Mouse (Mus musculus): Measurements from ENCODE around the gene Gm28053.

Gene Gm28053

DNA sequence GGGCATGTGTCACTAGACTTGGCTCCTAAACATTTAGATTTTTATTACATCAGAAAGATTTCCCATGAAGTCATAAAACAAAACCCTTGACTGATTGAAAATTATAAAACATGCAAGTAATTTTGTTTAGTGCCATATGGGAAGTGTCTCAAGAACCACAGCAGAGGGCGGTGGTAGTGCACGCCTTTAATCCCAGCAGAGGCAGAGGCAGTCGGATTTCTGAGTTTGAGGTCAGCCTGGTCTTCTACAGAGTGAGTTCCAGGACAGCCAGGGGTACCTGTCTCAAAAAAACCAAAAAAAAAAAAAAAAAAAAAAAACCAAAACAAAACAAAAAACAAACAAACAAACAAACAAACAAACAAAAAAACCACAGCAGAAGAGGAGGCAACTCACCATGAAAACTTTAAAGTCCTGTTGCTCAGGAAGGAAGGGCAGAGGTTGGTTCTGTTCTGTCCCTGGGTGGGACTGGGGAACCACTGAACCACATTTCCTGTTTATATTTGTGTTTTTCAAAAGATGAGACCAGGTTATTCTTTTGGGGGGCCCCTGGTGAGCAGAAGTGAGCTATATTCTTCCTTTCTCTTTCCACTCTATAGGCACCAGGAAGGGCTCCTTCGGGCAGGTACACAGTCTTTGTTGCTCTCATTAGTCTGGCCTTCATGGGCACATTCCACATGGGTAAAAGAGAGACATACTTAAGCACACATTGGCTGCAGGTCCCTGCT lies 21.4 kb upstream of the Gm28053 start:
- no peak for DNase-seq

DNA sequence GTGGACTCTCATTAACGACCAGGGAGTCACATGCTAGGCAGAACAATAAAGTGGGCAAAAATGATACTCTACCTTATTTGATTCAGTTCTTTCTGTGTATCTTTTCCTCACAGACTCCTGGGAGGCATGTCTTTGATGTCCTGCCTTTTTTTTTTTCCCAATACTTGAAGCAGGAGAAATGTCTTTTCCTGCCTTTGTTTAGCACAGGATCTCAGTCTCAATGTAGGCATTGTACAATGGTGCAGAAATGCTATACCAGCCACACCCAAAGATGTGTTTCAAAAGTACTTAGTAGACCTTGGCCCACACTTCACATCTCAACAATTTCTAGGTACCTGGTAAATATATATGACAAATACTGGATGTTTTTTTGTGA lies 20.9 kb upstream of the Gm28053 start:
- no peak for DNase-seq

DNA sequence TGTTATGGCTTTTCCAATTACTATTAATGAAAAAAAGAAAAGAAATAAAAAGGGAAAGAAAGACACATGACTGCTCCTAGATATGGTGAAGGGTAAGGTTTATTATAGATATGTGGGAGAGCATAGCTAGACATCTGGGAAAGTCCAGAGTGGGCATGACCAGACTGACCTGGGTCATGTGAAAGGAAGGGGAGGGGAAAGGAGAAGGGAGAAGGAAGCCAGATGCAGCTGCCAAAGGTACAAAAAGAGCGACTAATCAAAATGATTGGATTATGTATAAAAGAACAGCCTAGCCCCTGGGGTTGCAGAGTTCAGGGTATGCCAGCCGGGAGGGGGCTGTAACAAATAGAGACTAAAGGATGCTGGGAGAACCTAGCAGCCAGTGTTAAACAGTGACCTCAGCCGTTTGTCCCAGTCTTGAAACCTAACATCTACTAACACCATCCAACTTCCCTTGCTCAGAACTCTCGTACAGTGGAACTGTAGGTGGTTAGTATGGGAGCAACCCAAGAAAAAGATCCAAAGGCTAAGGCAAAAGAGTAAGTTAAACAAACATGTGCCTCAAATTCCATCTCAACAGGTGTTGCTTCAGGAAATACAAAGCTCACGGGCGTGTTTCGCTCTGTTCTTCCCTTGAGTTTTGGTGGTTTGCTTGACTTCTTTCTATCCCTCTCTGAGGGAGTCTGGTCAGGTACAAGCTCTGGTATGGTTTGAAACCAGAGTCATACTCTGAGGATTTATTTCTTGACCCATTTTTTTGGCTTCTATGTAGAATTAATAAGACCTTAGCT lies 20.1 kb upstream of the Gm28053 start:
- no peak for DNase-seq

DNA sequence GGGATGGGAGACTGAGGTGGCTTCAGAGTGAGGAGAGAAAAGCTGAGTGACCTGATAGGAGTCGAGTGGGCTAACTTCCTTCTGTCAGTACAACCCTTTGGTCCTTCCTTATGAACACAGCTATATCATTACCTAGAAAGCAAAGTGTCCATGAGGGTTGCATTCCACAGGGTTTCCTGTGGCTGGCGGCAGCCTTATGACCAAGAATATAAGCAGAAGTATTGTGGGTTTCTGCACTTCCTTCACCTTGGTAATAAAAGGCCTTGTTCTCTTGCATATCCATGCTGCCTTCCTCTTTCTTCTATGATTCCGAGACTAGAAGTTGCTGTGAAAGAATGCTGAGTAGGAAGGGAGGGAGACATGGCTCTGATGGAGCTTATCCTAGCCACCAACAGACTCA lies 19.5 kb upstream of the Gm28053 start:
- no peak for DNase-seq

DNA sequence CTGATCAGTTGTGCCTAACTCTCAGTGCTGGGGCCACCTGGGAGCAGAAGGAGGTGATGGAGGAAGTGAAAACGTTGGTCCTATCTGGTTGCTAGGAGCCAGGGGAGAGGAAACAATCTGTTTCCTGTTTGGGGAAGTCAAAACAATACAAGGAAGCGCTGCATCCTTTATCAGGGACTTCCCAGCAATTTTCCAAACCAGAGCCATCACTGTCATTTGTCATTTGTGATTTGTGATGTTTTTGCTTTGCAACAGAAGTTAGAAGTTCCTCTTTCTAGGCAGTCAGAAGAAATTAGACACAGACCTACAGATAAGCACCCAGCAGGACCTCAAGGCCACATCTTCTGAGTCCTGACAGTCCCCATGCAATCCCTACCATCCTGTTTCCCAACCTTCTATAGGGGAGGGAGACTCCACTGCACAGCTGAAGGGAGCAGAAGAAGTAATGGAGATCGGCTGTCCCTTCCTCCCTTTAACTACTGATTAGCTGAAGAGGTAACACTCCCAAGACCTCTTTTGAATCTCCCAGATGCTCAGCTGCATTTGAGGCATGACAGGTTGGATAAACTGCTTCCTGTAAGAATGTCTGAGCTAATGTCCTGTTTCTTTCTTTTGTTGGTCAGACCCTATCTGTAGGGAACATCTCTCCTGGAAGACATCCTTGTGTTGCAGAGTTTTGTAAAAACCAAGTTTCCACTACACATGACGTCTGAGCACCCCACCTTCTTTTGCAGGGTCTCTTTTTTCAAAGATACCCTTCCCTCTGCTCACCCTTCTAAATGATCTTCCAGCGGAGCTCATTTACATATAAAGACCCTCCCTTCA lies 17.9 kb upstream of the Gm28053 start:
- DNase-seq = no peak

DNA sequence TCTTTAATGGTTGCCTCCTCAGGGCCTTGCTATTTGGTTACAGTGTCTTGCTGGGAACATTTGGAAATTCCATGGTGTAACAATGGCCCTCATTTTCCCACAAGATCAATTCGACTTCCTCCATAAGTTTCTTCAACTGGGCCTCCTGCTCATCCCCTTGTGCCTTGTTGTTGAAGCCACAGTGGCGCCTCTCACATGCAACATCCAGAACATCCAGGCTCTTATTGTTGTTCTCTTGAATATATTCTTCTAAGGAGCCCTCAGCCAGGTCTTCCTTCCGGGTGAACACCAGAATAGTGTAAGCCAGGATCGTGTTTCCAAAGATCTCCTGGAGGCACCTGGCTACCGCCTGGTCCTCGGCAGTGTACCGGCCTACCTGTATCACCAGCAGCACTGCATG lies 16.3 kb upstream of the Gm28053 start:
- DNase-seq = no peak

DNA sequence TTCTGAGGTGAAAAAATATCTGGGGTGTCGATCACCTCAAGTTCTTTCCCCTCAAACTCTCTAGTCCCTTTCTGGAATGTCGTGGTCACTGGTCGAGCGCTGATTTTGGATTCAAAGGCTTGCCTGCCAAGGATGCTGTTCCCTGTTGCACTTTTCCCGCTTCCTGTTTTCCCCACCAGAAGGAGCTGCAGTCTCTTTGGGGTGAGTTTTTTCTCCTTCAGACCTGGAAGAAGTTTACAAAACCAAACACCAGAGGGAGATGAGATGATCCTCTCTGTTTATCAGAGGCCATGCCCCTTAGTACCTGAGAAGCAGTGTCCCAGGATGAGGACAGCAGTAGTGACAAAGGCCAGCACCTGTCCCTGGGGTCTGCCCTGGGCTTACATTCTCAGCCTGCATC lies 15.8 kb upstream of the Gm28053 start:
- no peak for DNase-seq

DNA sequence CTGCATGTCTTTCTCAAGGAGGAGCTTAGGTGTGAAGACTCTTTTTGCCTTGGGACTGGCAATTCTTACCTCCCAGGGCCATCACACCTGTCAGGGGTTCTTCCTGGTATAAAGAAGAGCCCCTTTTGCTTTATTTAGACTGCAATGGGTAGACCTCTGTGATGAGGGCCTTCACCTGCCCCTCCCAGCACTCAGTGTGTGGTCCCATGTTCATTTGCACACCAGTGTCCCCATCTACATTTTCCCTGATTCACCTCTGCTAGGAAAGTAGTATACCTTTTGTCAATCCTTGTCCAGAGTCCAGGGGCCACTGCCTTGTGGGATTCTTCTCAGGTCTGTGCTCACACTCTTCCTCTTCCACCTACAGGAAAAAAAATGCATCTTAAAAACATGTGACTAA lies 14.3 kb upstream of the Gm28053 start:
- no peak for DNase-seq

DNA sequence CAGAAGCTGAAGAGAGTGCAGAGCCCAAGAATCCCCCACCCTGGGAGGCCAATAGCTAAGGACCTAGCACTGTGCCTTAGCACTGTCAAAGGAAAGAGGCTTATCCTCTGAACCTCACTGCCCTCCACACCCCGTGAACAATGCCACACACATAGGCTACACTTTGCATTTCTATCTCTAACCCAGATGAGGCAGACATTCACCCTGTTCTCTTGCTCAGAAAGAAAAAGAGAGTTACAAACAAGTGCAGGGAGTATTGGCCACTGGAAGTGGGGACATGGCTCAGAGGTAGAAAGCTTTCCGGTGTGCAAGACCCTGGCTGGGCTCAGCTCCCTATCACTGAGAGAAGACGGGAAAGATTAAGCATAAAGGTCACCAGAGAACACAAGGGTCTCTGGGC lies 12.3 kb upstream of the Gm28053 start:
- DNase-seq = no peak

DNA sequence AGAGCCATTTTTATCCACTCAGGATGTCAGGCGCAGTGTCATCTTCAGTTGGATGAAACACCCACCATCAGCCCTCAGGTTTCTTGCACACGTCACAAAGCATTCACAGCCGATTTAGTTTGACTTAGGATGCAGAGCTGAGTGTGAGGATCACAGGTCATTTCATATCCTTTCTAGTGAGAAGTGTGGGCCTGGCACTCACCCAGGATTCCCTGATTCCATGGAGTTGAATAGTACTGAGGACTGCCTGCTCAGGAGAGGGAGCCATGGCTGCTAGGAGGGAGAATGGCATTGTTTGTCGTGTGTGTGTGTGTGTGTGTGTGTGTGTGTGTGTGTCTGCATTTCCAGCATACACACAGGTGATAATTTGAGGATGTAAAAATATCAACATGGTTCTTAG lies 1.9 kb downstream of the Gm28053 start:
- no peak for DNase-seq

DNA sequence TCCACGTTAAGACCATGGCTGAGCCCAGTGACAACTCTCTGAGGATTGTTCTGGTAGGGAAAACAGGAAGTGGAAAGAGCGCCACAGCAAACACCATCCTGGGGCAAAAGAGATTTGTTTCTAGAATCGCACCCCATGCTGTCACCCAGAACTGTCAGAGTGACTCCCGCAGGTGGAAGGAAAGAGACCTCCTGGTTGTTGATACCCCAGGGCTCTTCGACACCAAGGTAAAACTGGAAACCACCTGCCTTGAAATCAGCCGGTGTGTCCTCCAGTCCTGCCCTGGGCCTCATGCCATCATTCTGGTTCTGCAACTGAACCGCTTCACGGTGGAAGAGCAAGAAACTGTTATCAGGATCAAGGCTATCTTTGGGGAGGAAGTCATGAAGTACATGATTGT lies 5.1 kb downstream of the Gm28053 start:
- no peak for DNase-seq

DNA sequence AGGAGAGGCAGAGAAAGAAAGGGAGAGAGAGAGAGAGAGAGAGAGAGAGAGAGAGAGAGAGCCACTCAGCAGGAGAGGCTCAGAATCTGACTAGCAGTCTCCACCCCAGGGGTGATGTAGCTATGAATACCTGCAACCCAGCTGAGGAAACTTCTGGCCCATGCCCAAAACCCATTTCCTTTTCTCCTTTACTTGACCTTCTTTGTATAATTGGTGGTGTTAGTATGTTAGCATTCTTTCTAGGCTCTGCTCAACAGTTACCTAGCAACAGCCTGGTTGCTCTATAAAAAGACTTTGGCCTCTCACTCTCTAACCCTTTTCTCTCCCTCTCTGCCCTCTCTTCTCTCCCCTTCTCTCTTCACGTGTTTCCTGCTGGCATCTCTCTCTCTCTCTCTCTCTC lies 7.1 kb downstream of the Gm28053 start:
- DNase-seq = peak; percentile 18

DNA sequence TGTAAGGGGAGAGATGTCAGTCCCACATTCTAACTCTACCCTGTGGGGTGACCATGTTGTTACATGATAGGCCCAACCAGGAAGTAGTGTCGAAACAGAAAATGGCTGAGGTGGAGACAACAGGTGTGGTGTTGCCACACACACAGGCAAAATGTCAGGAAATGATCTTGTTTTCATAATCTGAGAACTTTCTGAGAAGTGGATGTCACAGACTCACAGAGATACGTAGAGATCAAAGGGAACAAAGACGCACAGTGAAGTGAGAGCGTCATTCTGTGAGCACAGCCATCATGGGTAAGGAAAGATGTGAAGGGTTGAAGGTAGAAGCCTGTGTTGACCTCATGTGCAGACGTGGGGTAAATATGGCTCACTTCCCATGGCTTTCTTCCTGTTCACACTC lies 9.4 kb downstream of the Gm28053 start:
- DNase-seq = no peak

DNA sequence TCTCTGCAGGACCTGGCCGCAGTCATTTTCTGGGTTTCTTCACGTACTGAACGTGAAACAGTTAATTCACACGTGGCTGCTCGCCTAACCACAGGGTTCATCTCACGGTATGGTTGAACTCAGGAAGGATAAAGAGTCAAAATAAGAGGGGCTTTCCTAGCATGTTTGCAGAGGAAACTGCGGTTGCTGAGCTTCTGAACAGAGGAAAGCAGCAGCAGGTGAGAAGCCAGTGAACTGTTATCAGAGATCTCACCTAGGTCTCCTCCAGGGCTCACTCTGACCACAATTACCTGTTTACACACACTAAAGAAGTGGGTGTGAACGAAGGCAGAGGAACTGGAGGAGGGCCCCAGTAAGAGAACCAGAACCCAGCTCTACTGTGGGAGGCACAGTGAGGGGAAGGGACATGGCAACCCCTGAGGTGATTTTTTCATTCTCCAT lies 14.5 kb downstream of the Gm28053 start:
- DNase-seq = no peak

DNA sequence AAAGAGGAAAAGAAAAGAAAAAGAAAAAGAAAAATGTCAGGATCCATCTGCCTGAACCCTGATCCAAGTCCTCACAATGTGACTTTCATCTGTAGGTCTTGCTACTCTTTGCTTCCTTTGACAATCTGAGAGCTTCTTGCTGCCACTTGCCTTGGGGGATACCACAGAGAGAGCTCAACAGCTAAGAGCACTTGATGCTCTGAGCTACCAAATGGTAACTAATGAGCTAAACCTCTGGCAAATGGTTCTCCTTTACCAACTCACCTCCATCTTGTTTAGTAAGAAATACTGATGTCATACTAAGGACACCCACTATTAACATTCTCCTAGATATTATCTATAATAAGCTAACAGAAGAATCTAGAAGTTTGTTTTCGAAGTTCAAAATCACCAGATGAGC lies 15.3 kb downstream of the Gm28053 start:
- DNase-seq = no peak

DNA sequence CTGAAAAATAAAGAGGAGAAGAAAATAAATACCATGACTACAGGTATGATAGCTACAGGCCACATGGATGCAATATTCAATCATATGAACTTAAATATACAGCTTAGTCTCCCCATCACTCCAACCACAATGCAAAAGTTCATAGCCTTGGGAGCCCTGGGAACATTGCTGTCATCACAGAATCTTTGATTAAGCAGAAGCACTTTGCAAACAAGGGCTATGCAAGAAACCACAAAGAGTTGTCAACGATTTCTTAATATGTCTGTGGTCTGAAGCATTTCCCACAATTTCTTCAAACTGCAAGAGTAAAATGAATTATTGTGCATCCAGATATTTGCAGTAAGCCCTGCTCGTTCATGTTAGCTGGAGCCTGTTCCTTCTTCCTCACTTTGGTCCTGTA lies 18.6 kb downstream of the Gm28053 start:
- DNase-seq = no peak

DNA sequence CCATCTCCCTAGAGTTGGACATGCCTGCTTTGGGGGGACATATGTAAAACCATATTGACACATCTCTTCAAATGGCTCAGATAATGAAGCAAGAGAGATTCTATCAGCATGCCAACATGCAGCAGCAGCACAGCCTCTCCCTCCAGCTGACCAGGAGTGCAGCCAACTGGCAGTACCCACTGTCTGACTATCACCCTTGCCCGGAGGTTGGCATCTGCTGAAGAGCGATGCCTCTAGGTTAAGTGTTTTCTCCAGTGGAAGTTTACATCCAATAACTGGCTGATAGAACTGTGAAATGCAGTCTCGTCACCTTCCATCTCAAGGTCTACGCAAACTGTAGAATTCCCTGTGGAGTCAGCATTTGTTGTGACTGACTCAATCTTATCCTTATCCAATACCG lies 19.3 kb downstream of the Gm28053 start:
- DNase-seq = no peak

DNA sequence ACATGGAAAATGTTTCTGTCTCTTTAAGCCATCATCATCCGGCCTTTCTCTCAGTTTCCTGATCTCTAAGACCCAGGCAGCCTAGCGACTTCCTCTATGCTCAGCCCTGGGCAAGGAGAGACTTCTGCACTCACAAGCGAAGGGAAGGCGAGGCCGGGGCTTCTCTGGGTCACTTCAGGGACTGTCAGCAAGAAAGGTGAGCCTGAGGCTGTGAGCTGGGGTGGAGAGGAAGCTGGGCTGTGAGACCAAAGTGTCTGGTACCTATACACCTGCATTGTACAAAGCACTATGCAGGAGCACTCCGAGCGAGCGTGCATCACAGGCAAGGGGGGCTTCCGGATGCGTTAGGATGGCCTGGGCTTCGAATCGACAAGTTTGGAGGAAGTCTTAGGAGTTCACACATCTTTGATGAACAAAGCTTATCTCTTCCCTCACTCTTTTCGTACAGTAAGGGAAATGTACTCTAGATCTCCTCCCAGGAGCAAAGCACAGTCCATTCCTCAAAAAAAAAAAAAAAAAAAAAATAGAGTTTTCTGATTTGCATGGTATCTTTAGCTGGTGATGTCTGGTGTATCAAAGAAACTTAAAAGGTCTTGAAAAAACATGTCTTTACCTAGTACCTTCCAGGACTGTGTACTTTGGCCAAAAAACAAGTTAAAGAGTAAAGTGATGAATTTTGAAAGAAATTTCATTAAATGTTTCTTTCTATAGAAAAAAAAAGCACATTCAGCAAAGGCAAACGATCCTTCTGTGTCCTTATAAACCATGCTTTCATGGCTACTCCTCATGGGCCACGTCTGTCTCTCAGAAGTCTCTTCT lies 20.8 kb downstream of the Gm28053 start, which contains the start of gene Gimap1:
TSS of gene Gimap1 (plus strand) at position 94 of the 819 bp plus-strand sequence.
- no peak for DNase-seq

DNA sequence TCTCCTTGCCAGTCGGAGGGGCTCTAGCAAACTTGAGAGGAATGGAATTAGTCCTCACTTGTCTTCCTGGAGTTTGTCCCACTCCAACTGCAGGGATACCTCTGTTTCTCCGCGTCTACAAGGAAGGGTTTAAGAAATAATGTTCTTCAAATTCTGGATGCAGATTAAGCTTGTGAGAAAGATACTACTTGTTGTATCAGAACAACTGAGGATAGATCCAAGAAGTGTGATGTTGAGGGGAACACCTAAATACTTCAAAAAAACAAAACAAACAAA lies 21.3 kb downstream of the Gm28053 start:
- no peak for DNase-seq

DNA sequence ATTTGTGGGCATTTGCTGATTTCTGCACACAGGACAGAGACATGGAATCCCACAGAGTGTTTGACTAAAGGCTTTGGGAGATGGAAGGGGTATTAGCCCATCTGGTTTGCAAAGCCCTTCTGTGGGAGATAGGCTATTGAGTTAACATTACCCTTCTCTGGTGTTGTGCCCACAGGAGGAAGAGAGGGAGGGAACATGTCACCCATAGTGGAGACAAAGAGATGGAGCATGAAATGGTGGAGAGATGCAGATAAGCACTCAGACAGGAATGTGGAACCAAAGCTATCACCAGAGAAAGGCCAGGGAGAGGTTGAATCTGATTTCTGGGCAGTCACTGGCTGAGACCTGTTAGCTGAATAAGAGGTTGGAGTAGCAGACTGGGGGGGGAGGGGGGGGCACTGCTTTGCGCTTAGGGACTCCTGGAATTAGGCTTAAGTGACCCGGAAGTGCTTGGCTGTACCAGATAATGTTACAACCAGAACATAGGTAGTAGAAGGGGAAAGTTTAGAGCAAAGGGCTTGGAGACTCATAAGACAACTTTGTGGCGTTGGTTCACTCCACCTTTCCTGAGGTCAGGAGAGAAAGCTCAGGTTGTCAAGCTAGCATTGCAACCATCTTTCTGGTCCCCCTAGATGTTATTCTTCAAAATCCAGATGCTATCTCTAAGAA lies 22.2 kb downstream of the Gm28053 start:
- DNase-seq = no peak

DNA sequence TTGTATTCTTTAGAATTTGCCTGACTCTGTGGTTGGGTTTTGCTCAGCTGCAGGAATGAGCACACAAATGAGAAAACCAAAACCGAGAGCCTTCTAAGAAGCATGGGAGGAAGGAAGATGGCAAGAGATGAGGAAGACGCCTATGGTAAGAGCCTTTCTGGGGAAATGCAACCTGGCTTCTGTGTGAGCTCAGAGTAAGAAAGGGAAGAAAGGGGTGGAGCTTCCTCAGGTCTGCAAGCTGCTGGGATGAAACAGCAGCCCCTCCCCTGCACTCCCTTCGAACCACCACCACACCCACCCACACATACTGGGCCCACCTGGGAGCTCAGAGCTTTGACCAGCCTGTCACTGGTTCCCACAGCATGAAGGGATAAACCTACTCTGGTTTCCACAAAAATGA lies 22.9 kb downstream of the Gm28053 start:
- no peak for DNase-seq

DNA sequence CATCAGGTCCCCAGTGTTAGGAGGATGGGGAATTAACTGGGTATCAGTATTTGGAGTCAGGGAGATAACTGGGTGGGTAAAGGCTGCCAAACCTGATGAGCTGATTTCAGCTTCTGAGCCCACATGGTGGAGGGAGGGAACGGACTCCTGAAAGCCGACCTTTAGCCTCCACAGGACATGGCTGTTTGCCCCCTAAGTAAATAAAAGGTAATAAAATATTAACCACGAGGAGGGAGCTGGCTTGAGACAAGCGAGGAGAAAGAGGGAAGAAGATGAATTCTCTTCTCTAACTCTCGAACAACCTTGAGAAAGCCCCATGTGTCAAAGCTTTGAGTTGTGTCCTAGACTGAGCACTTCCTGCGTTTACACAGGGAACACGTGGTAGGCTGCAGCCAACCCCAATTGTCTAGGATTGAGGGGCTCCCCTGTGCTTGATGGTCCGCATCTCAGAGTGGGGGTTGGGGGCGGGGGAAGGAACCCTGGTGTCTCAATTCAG lies 23.4 kb downstream of the Gm28053 start:
- no peak for DNase-seq

Data from right cerebral cortex, adult 18-20 months (tissue).